ENCODE assay signal across 8 mouse cellular contexts in genomic region chr6:91441145-91441662, GRCm38 (mm10). TPM values are rescaled to one million over a fixed set of nuclear protein-coding genes. Genes with fewer than 3 reads are reported as not detected.
DNase-seq lines count a peak whose midpoint lies in the region; ATAC-seq and TF ChIP-seq lines count a peak whose summit lies in the region.

No protein-coding gene starts in this region.

- peak overlapping the region; percentile 76 for H3K27ac ChIP-seq in left cerebral cortex, adult 2 months
- H3K27ac ChIP-seq in forebrain, postnatal 0 days (ENCODE audit: low read depth, low read length) = peak overlapping the region; percentile 76
- peak overlapping the region; percentile 73 for H3K27ac ChIP-seq in liver, embryonic 13.5 days
- H3K27ac ChIP-seq in stomach, embryonic 16.5 days (ENCODE audit: low read length) = peak overlapping the region; percentile 47; the same call in 1 of the 2 replicates

- no peaks in the 10 kb centered on the region; the same call in 1 of the 2 replicates for H3K27me3 ChIP-seq in forebrain, postnatal 0 days (ENCODE audit: insufficient read depth, low read length)
- H3K27me3 ChIP-seq in liver, embryonic 13.5 days = peaks cover 31% of the 10 kb centered on the region
- H3K27me3 ChIP-seq in stomach, embryonic 16.5 days (ENCODE audit: control insufficient read depth, insufficient read depth, low read length) = no peaks in the 10 kb centered on the region; the same call in 1 of the 2 replicates

- H3K4me1 ChIP-seq in forebrain, postnatal 0 days (ENCODE audit: insufficient read depth) = 0 out of 2 replicates have a peak, but pooled peaks cover 5% of the 10 kb centered on the region
- H3K4me1 ChIP-seq in liver, embryonic 13.5 days (replicated peaks) = peaks cover 24% of the 10 kb centered on the region
- H3K4me1 ChIP-seq in stomach, embryonic 16.5 days (ENCODE audit: control insufficient read depth, insufficient read depth, low read length) = 0 out of 2 replicates have a peak, but pooled peaks cover 2% of the 10 kb centered on the region

- peak overlapping the region; percentile 91 for H3K4me2 ChIP-seq in forebrain, postnatal 0 days (ENCODE audit: low read depth)
- peak overlapping the region; percentile 86 for H3K4me2 ChIP-seq in liver, embryonic 13.5 days
- peak overlapping the region; percentile 98 for H3K4me2 ChIP-seq in stomach, embryonic 16.5 days (ENCODE audit: low read depth, low read length)

- H3K9ac ChIP-seq in forebrain, postnatal 0 days = peak overlapping the region; percentile 68
- H3K9ac ChIP-seq in liver, embryonic 13.5 days = peak overlapping the region; percentile 77
- peak overlapping the region; percentile 78 for H3K9ac ChIP-seq in stomach, embryonic 16.5 days (ENCODE audit: low read length)

- H3K4me3 ChIP-seq in left cerebral cortex, adult 2 months = peak overlapping the region; percentile 88
- peak overlapping the region; percentile 53 for H3K4me3 ChIP-seq in forebrain, postnatal 0 days (ENCODE audit: low read depth, low read length)
- H3K4me3 ChIP-seq in liver, embryonic 13.5 days (replicated peaks) = peak overlapping the region; percentile 72
- peak overlapping the region; percentile 67 for H3K4me3 ChIP-seq in stomach, embryonic 16.5 days (replicated peaks; ENCODE audit: low read length)

- no peak for TF ChIP-seq CTCF in left cerebral cortex, adult 2 months (IDR thresholded peaks at IDR 0.05)
- no peak for TF ChIP-seq CTCF in forebrain, postnatal 0 days (IDR thresholded peaks at IDR 0.05; ENCODE audit: low read depth)

- WGBS in forebrain, postnatal 0 days = 3% methylated on average over 19 of the region's 19 CpGs
- WGBS in liver, embryonic 13.5 days (ENCODE audit: insufficient replicate concordance) = 2% methylated on average over 19 of the region's 19 CpGs
- WGBS in stomach, embryonic 16.5 days = 1% methylated on average over 19 of the region's 19 CpGs

- peak; percentile 72 for ATAC-seq in forebrain, postnatal 0 days
- peak; percentile 60 for ATAC-seq in liver, embryonic 13.5 days (ENCODE audit: low read depth)
- ATAC-seq in stomach, embryonic 16.5 days (ENCODE audit: insufficient read depth, low FRiP score) = peak; percentile 44; the same call in 1 of the 2 replicates

- no peaks in the 10 kb centered on the region for H3K36me3 ChIP-seq in forebrain, postnatal 0 days (ENCODE audit: insufficient read depth)
- no peaks in the 10 kb centered on the region for H3K36me3 ChIP-seq in liver, embryonic 13.5 days
- no peaks in the 10 kb centered on the region for H3K36me3 ChIP-seq in stomach, embryonic 16.5 days (ENCODE audit: control insufficient read depth, insufficient read depth, low read length)

- no peaks in the 10 kb centered on the region for H3K9me3 ChIP-seq in forebrain, postnatal 0 days (ENCODE audit: low read length)
- no peaks in the 10 kb centered on the region for H3K9me3 ChIP-seq in liver, embryonic 13.5 days (replicated peaks)
- no peaks in the 10 kb centered on the region for H3K9me3 ChIP-seq in stomach, embryonic 16.5 days (replicated peaks; ENCODE audit: control insufficient read depth, low read length)

- intact Hi-C loops in left cerebral cortex, adult 2 months (cut with DNase I) = loop anchor here (2.0 kb wide), 1 partner anchor 74 kb away; the partner anchor contains the start of genes Lsm3 and Xpc
- intact Hi-C loops in left cerebral cortex, postnatal 36 days (cut with DNase I) = no loop called here

- DNase-seq in left cerebral cortex, adult 2 months (ENCODE audit: extremely low spot score in 1 of 2, low spot score in 2 of 2) = no peak
- no peak for DNase-seq in left cerebral cortex, postnatal 36 days (ENCODE audit: low spot score in 2 of 2)
- peak; percentile 3 for DNase-seq in brain, embryonic 18.5 days (ENCODE audit: low read depth, low spot score)
- DNase-seq in forebrain, postnatal 0 days = no peak
- peak; percentile 37 for DNase-seq in liver, embryonic 13.5 days
- no peak for DNase-seq in spleen, postnatal 14 days (ENCODE audit: low spot score in 2 of 2)
- DNase-seq in right cerebral cortex, adult 2 months (ENCODE audit: low spot score in 2 of 2) = no peak

RNA-seq across cellular contexts. Expression of gene Wnt7a, which starts 30.0 kb away (rescaled TPM):
- total RNA-seq in left cerebral cortex, adult 2 months (2021) = 10 to 100 TPM in 1 of 2 experiments, 1 to 10 TPM in 1; 9.8 to 16.0 TPM
- total RNA-seq in left cerebral cortex, postnatal 36 days (2021) = 10 to 100 TPM; 14.2 to 16.0 TPM
- 18.7 and 20.5 TPM in 2 replicates for total RNA-seq in forebrain, postnatal 0 days (2014; rRNA removed)
- 13.6 and 14.1 TPM in 2 replicates for polyA plus RNA-seq in forebrain, postnatal 0 days (2015; fragmentation: Nextera tagmentation; extraction: Ambion mirVana)
- not detected in 2 replicates for polyA plus RNA-seq in liver, embryonic 13.5 days (2015; fragmentation: Nextera tagmentation; extraction: Ambion mirVana)
- polyA plus RNA-seq in stomach, embryonic 16.5 days (2015; fragmentation: Nextera tagmentation; extraction: Ambion mirVana) = 0.04 and 0.36 TPM in 2 replicates

RNA-seq across cellular contexts. Expression of gene Chchd4, which starts 32.1 kb away (rescaled TPM):
- total RNA-seq in left cerebral cortex, adult 2 months (2021) = 10 to 100 TPM; 20.8 to 21.2 TPM
- 10 to 100 TPM; 19.8 to 21.1 TPM for total RNA-seq in left cerebral cortex, postnatal 36 days (2021)
- 26.6 and 28.4 TPM in 2 replicates for total RNA-seq in forebrain, postnatal 0 days (2014; rRNA removed)
- 34.8 and 36.9 TPM in 2 replicates for polyA plus RNA-seq in forebrain, postnatal 0 days (2015; fragmentation: Nextera tagmentation; extraction: Ambion mirVana)
- polyA plus RNA-seq in liver, embryonic 13.5 days (2015; fragmentation: Nextera tagmentation; extraction: Ambion mirVana) = 24.0 and 24.2 TPM in 2 replicates
- polyA plus RNA-seq in stomach, embryonic 16.5 days (2015; fragmentation: Nextera tagmentation; extraction: Ambion mirVana) = 23.3 and 25.3 TPM in 2 replicates

RNA-seq across cellular contexts. Expression of gene Tmem43, which starts 32.3 kb away (rescaled TPM):
- total RNA-seq in left cerebral cortex, adult 2 months (2021) = 10 to 100 TPM; 29.3 to 30.0 TPM
- 10 to 100 TPM; 24.9 to 29.6 TPM for total RNA-seq in left cerebral cortex, postnatal 36 days (2021)
- total RNA-seq in forebrain, postnatal 0 days (2014; rRNA removed) = 68.2 and 83.4 TPM in 2 replicates
- 53.2 and 59.4 TPM in 2 replicates for polyA plus RNA-seq in forebrain, postnatal 0 days (2015; fragmentation: Nextera tagmentation; extraction: Ambion mirVana)
- polyA plus RNA-seq in liver, embryonic 13.5 days (2015; fragmentation: Nextera tagmentation; extraction: Ambion mirVana) = 12.2 and 14.3 TPM in 2 replicates
- 56.8 and 64.3 TPM in 2 replicates for polyA plus RNA-seq in stomach, embryonic 16.5 days (2015; fragmentation: Nextera tagmentation; extraction: Ambion mirVana)

Comparison
In these comparisons a context has a peak if more than half of its experiments do, and no peak if none do; other contexts are left out.
1. DNase-seq: peak in brain, embryonic 18.5 days (single experiment) and liver, embryonic 13.5 days (single experiment); none in left cerebral cortex, adult 2 months (0 of 2), left cerebral cortex, postnatal 36 days (0 of 2), forebrain, postnatal 0 days (single experiment), spleen, postnatal 14 days (0 of 2) and right cerebral cortex, adult 2 months (0 of 2).
2. Peak in every context shown above with its lines, with median percentiles within 50 percentile points of each other: H3K27ac ChIP-seq, H3K4me3 ChIP-seq, ATAC-seq, H3K4me2 ChIP-seq and H3K9ac ChIP-seq.